Comparison of ENCODE assay signal across 14 mouse cellular contexts in genomic region chr3:34559841-34560703, GRCm38 (mm10).
DNase-seq lines count a peak whose midpoint lies in the region; ATAC-seq and TF ChIP-seq lines count a peak whose summit lies in the region.
"Had no signal": no experiment of that assay in that cellular context is flagged by ENCODE, and none has a peak within 500 bp of the region (broad histone marks: within the 10 kb centered on the region; RNA-seq: fewer than 3 reads in every experiment).

No protein-coding gene starts in this region.

- peak; percentile 56 for DNase-seq in neural tube, embryonic 11.5 days (ENCODE audit: low spot score)
- DNase-seq in neural tube, embryonic 10.5 days (ENCODE audit: extremely low spot score, low spot score): no peak
- no peak for DNase-seq in forebrain, postnatal 0 days
- DNase-seq in urinary bladder, postnatal 4 days (ENCODE audit: low spot score in 2 of 2): no peak
- DNase-seq in heart, postnatal 10 days: no peak
- DNase-seq in testis, postnatal 14 days (ENCODE audit: low spot score): no peak
- DNase-seq: cerebellum, postnatal 36 days; heart, adult 2 months had no signal

- H3K9me3 ChIP-seq in neural tube, embryonic 11.5 days (ENCODE audit: control insufficient read depth, low read length): no peaks in the 10 kb centered on the region
- no peaks in the 10 kb centered on the region for H3K9me3 ChIP-seq in forebrain, postnatal 0 days (ENCODE audit: low read length)
- H3K9me3 ChIP-seq in midbrain, embryonic 13.5 days: no peaks in the 10 kb centered on the region
- H3K9me3 ChIP-seq in heart, embryonic 11.5 days (replicated peaks; ENCODE audit: control insufficient read depth, low read length): no peaks in the 10 kb centered on the region

- peak overlapping the region; percentile 71 for H3K27ac ChIP-seq in neural tube, embryonic 11.5 days (ENCODE audit: low read depth, low read length)
- peak overlapping the region; percentile 47; the same call in 1 of the 2 replicates for H3K27ac ChIP-seq in forebrain, postnatal 0 days (ENCODE audit: low read depth, low read length)
- H3K27ac ChIP-seq in midbrain, embryonic 13.5 days: peak overlapping the region; percentile 61; the same call in 1 of the 2 replicates
- no peak overlapping the region for H3K27ac ChIP-seq in heart, embryonic 11.5 days (ENCODE audit: low read depth, low read length)
- H3K27ac ChIP-seq: heart, adult 2 months; kidney, postnatal 0 days had no signal

- peak overlapping the region; percentile 28 for H3K4me3 ChIP-seq in neural tube, embryonic 11.5 days (ENCODE audit: low read depth, low read length)
- peak overlapping the region; percentile 23 for H3K4me3 ChIP-seq in forebrain, postnatal 0 days (ENCODE audit: low read depth, low read length)
- peak overlapping the region; percentile 35 for H3K4me3 ChIP-seq in midbrain, embryonic 13.5 days (replicated peaks)
- no peak overlapping the region for H3K4me3 ChIP-seq in heart, embryonic 11.5 days (ENCODE audit: low read depth, low read length)
- H3K4me3 ChIP-seq: heart, adult 2 months had no signal

- no peaks in the 10 kb centered on the region for H3K36me3 ChIP-seq in neural tube, embryonic 11.5 days (ENCODE audit: control insufficient read depth, insufficient read depth, low read length)
- H3K36me3 ChIP-seq in forebrain, postnatal 0 days (ENCODE audit: insufficient read depth): no peaks in the 10 kb centered on the region
- no peaks in the 10 kb centered on the region for H3K36me3 ChIP-seq in midbrain, embryonic 13.5 days
- no peaks in the 10 kb centered on the region for H3K36me3 ChIP-seq in heart, embryonic 11.5 days (ENCODE audit: control insufficient read depth, insufficient read depth, low read length)
- H3K36me3 ChIP-seq: G1E had no signal

- intact Hi-C loops in heart, postnatal 10 days (cut with DNase I): no loop called here

- TF ChIP-seq CTCF in forebrain, postnatal 0 days (IDR thresholded peaks at IDR 0.05; ENCODE audit: low read depth): no peak

- 0 out of 2 replicates have a peak, but pooled peaks have one; percentile 15 for ATAC-seq in neural tube, embryonic 11.5 days (ENCODE audit: insufficient read depth, low FRiP score, low TSS enrichment)
- ATAC-seq in forebrain, postnatal 0 days: no peak
- peak; percentile 55 for ATAC-seq in midbrain, embryonic 13.5 days
- no peak for ATAC-seq in heart, embryonic 11.5 days (replicated peaks; ENCODE audit: insufficient number of reproducible peaks, low FRiP score, low TSS enrichment)
- ATAC-seq: activated CD4-positive, CD25-positive, alpha-beta regulatory T cell, adult 4 months; lung, postnatal 0 days had no signal

- H3K27me3 ChIP-seq in neural tube, embryonic 11.5 days (ENCODE audit: control insufficient read depth, insufficient read depth, low read length): no peaks in the 10 kb centered on the region
- no peaks in the 10 kb centered on the region for H3K27me3 ChIP-seq in forebrain, postnatal 0 days (ENCODE audit: insufficient read depth, low read length)
- H3K27me3 ChIP-seq in midbrain, embryonic 13.5 days: no peaks in the 10 kb centered on the region
- H3K27me3 ChIP-seq in heart, embryonic 11.5 days (ENCODE audit: control insufficient read depth, insufficient read depth, low read length): no peaks in the 10 kb centered on the region

- no peak overlapping the region for H3K9ac ChIP-seq in neural tube, embryonic 11.5 days (ENCODE audit: low read length)
- H3K9ac ChIP-seq in forebrain, postnatal 0 days: 0 out of 2 replicates have a peak overlapping the region, but pooled peaks have one; percentile 29
- peak overlapping the region; percentile 62 for H3K9ac ChIP-seq in midbrain, embryonic 13.5 days (replicated peaks)
- H3K9ac ChIP-seq in heart, embryonic 11.5 days (ENCODE audit: low read depth, low read length): no peak overlapping the region

- peaks cover 14% of the 10 kb centered on the region for H3K4me1 ChIP-seq in neural tube, embryonic 11.5 days (ENCODE audit: control insufficient read depth, insufficient read depth, low read length)
- no peaks in the 10 kb centered on the region for H3K4me1 ChIP-seq in forebrain, postnatal 0 days (ENCODE audit: insufficient read depth)
- peaks cover 35% of the 10 kb centered on the region for H3K4me1 ChIP-seq in midbrain, embryonic 13.5 days (replicated peaks)
- H3K4me1 ChIP-seq in heart, embryonic 11.5 days (ENCODE audit: control insufficient read depth, insufficient read depth, low read length): no peaks in the 10 kb centered on the region

- peak overlapping the region; percentile 44 for H3K4me2 ChIP-seq in neural tube, embryonic 11.5 days (ENCODE audit: low read depth)
- H3K4me2 ChIP-seq in forebrain, postnatal 0 days (ENCODE audit: low read depth): peak overlapping the region; percentile 36
- peak overlapping the region; percentile 54 for H3K4me2 ChIP-seq in midbrain, embryonic 13.5 days (replicated peaks)
- no peak overlapping the region for H3K4me2 ChIP-seq in heart, embryonic 11.5 days

- WGBS in neural tube, embryonic 11.5 days: 32% methylated on average over 13 of the region's 13 CpGs
- WGBS in forebrain, postnatal 0 days: 19% methylated on average over 13 of the region's 13 CpGs
- 14% methylated on average over 13 of the region's 13 CpGs for WGBS in midbrain, embryonic 13.5 days
- 71% methylated on average over 13 of the region's 13 CpGs for WGBS in heart, embryonic 11.5 days (ENCODE audit: insufficient replicate concordance)

Comparison
In these comparisons a context has a peak if more than half of its experiments do, and no peak if none do; other contexts are left out.
1. ATAC-seq: peak in neural tube, embryonic 11.5 days (single experiment) and midbrain, embryonic 13.5 days (single experiment); none in forebrain, postnatal 0 days (single experiment) and heart, embryonic 11.5 days (single experiment).
2. H3K9ac ChIP-seq: peak in forebrain, postnatal 0 days (single experiment) and midbrain, embryonic 13.5 days (single experiment); none in neural tube, embryonic 11.5 days (single experiment) and heart, embryonic 11.5 days (single experiment).